Mouse (Mus musculus) testis, adult 2 months (tissue): Measurements from ENCODE around the gene Gnat3. TPM values are rescaled to one million over a fixed set of nuclear protein-coding genes. Genes with fewer than 3 reads are reported as not detected.
"Not testable (repeated sequence)": the region's sequence is repeated elsewhere in the genome, so short reads cannot be mapped to it uniquely, and the experiment has no call there.

Experiments
- H3K27ac ChIP-seq: fragments of 200-500 bp; 2 replicates; pipeline ENCODE4 v1.5.1; 2012; ENCODE audit warnings: low read depth, low read length; ENCODE audit not compliant: control insufficient read depth, insufficient read depth
- H3K27me3 ChIP-seq: fragments of 200-500 bp; 2 replicates; pipeline ENCODE4 v1.6.1; 2012; ENCODE audit warnings: mild to moderate bottlenecking, low read length, moderate library complexity; ENCODE audit not compliant: control insufficient read depth, insufficient read depth
- H3K36me3 ChIP-seq: fragments of 200-500 bp; 2 replicates; pipeline ENCODE4 v1.6.1; 2012; ENCODE audit warnings: mild to moderate bottlenecking, low read length; ENCODE audit not compliant: control insufficient read depth, insufficient read depth
- H3K4me1 ChIP-seq: fragments of 200-500 bp; 2 replicates; pipeline ENCODE4 v1.6.1; 2012; ENCODE audit warnings: low read length; ENCODE audit not compliant: control insufficient read depth, insufficient read depth
- H3K4me3 ChIP-seq: fragments of 200-500 bp; 2 replicates; pipeline ENCODE4 v1.5.1; 2012; ENCODE audit warnings: low read depth, mild to moderate bottlenecking, low read length, moderate library complexity, mixed read lengths; ENCODE audit not compliant: control insufficient read depth
- CTCF ChIP-seq: fragments of 200-500 bp; IDR thresholded peaks from 2 replicates; pipeline ENCODE4 v1.5.1; 2012; ENCODE audit warnings: low read depth, mild to moderate bottlenecking, inconsistent platforms, low read length, moderate library complexity; ENCODE audit not compliant: control insufficient read depth, insufficient read depth, insufficient replicate concordance
- POLR2A ChIP-seq: fragments of 200-500 bp; IDR thresholded peaks from 2 replicates; pipeline ENCODE4 v1.6.1; 2012; ENCODE audit warnings: low read depth, mild to moderate bottlenecking, inconsistent platforms, low read length, moderate library complexity; ENCODE audit not compliant: control insufficient read depth
- polyA plus RNA-seq: library from polyadenylated mRNA; depleted of rRNA; stranded (reverse); fragments of >200 nt; gene quantifications from 2 replicates; pipeline ENCODE4 v1.2.3, GENCODE M21; 2012; rRNA removed

Gene Gnat3
- not detected in 2 replicates for polyA plus RNA-seq

DNA sequence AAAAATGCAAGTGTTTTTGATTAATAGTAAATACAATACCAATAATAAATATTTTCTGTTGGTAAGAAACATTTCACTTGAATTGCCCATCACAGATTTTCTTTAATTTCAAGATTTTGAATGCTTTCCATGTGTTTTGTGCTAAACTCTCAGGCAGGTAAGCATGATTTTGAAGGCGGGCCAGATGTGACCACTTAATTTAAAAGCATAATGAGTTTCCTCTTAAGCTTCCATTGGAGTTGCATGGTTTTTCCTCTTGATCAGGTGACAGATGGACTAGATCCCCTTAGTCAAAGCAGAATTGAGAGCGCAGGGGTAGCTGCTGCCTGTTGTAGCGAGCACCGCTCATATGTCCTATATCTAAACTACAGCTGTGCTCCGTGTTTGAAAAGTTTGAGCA lies at the start of gene Gnat3:
Gnat3 (plus strand) TSS at position 301 of the 400 bp plus-strand sequence.
- Histone ChIP-seq H3K4me1 (no peaks in the 10 kb centered on the region), H3K4me3 (no peak within 1 kb of the TSS), H3K27me3 (no peaks in the 10 kb centered on the region), H3K36me3 (no peaks in the 10 kb centered on the region), H3K27ac (no peak within 1 kb of the TSS)
- TF ChIP-seq POLR2A = no peak
- TF ChIP-seq CTCF = no peak

GRCm38 (mm10) chr5:17918966-17919365 lies 43.4 kb upstream of the Gnat3 start:
- Histone ChIP-seq H3K27ac (no peak overlapping the region), H3K4me3 (no peak overlapping the region), H3K4me1 (no peaks in the 10 kb centered on the region), H3K36me3 (no peaks in the 10 kb centered on the region), H3K27me3 (no peaks in the 10 kb centered on the region)
- TF ChIP-seq CTCF (no peak), POLR2A (no peak)

GRCm38 (mm10) chr5:17923648-17924047 lies 38.7 kb upstream of the Gnat3 start:
- H3K27ac ChIP-seq = no peak overlapping the region
- TF ChIP-seq POLR2A = no peak
- no peak for TF ChIP-seq CTCF
- no peak overlapping the region for H3K4me3 ChIP-seq
- H3K4me1 ChIP-seq = no peaks in the 10 kb centered on the region
- H3K36me3 ChIP-seq = no peaks in the 10 kb centered on the region
- no peaks in the 10 kb centered on the region for H3K27me3 ChIP-seq

GRCm38 (mm10) chr5:17924085-17924518 lies 38.2 kb upstream of the Gnat3 start:
- H3K4me1 ChIP-seq = no peaks in the 10 kb centered on the region
- H3K36me3 ChIP-seq = no peaks in the 10 kb centered on the region
- no peak for TF ChIP-seq CTCF
- no peak for TF ChIP-seq POLR2A
- no peak overlapping the region for H3K27ac ChIP-seq
- H3K27me3 ChIP-seq = no peaks in the 10 kb centered on the region
- H3K4me3 ChIP-seq = no peak overlapping the region

DNA sequence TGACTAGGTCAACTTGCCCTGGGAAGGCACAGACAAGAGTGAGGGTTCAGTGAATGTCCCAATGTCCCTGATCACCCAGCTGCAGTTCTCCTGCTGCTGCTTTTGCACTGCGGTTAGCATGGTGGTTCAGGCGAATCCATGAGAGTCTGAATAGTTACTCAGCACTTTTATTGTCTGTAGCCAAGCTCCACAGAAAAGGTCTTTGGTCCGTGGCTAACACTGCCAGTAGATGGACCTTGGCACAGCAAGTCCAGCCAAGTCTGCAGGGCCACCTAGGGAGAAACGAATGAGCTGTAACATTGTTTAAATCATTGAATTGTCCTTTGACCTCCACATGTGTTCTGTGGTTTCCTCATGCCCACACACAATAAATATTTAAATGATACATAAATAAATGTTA lies 33.9 kb upstream of the Gnat3 start:
- TF ChIP-seq CTCF (no peak), POLR2A (no peak)
- H3K4me3 ChIP-seq = no peak overlapping the region
- H3K4me1 ChIP-seq = no peaks in the 10 kb centered on the region
- H3K27ac ChIP-seq = no peak overlapping the region
- H3K36me3 ChIP-seq = no peaks in the 10 kb centered on the region
- H3K27me3 ChIP-seq = no peaks in the 10 kb centered on the region

DNA sequence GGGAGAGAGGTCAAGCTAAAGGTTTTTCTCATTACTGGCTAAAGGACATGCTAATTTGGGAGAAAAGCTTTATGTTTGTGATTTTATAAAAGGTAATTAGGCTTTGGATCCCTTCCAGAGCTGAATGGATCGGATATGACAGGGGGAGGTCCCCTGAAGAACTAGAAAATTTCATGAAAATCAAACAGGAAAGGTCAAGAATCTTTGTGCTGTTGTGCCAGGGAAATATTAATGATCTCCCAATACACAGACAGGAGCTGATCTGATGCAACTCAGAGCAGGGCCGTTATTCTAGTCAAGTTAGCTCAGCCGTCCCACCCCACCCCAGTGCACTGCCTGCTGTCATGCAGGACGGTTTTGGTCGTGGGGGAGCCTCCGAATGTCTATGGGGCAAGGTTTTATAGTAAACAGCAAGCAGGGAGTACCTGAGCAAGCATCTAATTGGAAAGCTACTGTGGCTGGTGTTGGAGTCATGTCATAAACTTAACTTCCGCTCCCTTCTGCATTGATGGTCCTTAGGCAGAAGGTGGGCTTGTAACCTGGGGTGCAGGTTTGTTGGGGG lies 33.3 kb upstream of the Gnat3 start:
- H3K27me3 ChIP-seq = no peaks in the 10 kb centered on the region
- no peak overlapping the region for H3K4me3 ChIP-seq
- TF ChIP-seq POLR2A (no peak), CTCF (no peak)
- H3K4me1 ChIP-seq = no peaks in the 10 kb centered on the region
- no peak overlapping the region for H3K27ac ChIP-seq
- no peaks in the 10 kb centered on the region for H3K36me3 ChIP-seq

DNA sequence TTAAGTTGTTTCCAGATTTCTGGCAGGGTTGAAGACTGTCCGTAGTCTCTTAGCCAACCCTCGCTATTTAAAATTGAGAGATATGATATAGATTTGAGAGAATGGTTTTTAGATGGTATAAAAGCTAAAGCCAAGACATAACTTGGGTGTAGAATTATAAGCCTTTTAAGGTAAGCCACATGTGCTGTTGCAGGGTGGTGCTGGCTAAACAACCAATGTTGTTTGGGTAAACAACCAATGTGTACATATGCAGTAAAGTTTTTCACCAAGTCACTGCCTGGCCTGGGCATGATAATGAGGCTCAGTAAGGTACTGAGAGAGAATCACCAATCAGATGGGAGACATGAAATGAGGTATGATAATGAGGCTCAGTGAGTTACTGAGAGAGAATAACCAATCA lies 30.8 kb upstream of the Gnat3 start:
- H3K4me3 ChIP-seq, H3K4me1 ChIP-seq, H3K36me3 ChIP-seq, H3K27ac ChIP-seq, H3K27me3 ChIP-seq: not testable (repeated sequence)

- TF ChIP-seq POLR2A (no peak), CTCF (no peak)
- H3K4me1 ChIP-seq = no peaks in the 10 kb centered on the region
- H3K27me3 ChIP-seq = no peaks in the 10 kb centered on the region
- H3K36me3 ChIP-seq = no peaks in the 10 kb centered on the region
- H3K27ac ChIP-seq = no peak overlapping the region
- H3K4me3 ChIP-seq = no peak overlapping the region
Observed at GRCm38 (mm10) chr5:17934501-17934900, 27.8 kb upstream of the Gnat3 start.
